Mouse (Mus musculus): ENCODE measurements around the gene Ttll5.

The Ttll5 gene

GRCm38 (mm10) chr12:85970803-85971202, 146.3 kb downstream of the Ttll5 start:
- peak; percentile 79 for DNase-seq

- peak; percentile 60 for DNase-seq
Measured at GRCm38 (mm10) chr12:85971655-85972054, 147.2 kb downstream of the Ttll5 start.

DNA sequence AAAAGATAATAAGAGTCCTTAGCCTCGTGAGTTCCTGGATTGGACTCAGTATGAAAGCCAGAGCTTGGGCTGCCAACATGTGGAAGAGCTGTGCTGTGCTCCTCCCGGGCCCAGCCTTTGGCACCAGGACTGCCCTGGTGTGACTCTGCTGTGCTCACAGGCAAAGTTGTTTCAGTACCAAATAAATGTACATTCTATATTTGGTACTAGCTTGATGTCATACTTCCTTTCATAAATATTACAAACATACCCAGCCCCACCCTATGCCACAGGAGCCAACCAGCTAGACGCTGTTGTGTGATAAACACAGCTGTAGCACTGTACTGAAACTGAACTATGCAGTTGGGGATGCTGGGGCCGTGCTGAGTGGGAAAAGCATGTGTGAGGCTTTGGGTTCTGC, 149.1 kb downstream of the Ttll5 start:
- no peak for DNase-seq

- DNase-seq = no peak
Measured at GRCm38 (mm10) chr12:85974030-85974429, 149.6 kb downstream of the Ttll5 start.

DNA sequence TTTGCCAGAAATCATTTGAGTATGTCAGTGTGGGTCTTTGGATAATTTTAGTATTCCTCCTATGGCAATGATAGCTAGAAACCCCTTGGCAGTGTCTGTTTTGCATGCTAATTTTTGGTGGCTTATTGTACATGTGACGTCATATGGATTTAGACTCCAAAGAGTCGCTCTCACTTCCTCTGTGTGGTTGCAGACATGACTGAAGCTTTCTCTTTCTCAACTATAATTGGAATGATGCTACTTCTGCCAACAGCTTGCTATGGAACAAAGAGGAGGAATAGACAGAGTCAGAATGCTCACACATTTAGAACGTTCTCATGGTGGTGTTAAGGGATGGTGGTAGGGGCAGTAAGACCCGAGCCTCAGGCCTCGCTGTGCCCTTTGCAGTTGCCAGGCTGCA, 155.5 kb downstream of the Ttll5 start:
- no peak for DNase-seq

DNA sequence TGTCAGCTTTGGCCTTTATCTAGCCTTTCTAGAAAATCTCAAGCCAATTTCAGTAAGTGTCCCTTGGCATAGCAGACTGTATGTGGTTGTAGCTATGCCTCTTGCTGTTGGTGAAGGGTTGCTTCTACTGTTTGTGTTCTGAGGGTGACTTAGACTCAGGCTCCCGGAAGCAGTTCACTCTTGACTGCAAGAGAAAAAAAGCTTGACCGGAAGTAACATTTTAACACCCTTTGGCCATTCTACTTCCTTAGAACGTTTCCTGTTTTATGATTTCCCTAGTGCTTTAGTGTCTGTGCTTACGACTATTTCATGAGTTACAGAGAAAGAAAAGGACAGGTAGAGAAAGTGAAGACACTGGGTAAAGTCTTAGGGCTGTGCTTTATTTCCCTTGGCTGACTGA, 161.1 kb downstream of the Ttll5 start:
- no peak for DNase-seq

DNA sequence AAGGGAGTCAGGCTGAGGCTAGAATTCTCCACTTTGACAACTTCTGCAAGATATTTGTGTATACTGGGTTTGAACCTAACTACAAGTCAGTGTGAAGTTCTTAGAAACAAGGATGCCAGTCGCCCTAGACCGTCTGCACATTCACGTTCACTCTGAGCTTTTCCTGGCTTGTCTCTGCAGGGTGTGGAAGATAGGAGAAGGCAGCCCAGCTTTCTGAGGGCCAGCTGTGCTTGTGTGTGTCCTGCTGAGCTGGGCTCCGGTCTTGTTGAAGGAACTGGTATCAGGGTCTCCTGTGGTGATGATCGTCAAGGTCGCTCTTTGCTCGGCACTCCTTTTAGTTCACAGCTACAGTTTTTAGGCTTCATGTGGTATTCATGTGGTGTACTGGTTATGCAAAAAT, 161.6 kb downstream of the Ttll5 start:
- DNase-seq = no peak

DNA sequence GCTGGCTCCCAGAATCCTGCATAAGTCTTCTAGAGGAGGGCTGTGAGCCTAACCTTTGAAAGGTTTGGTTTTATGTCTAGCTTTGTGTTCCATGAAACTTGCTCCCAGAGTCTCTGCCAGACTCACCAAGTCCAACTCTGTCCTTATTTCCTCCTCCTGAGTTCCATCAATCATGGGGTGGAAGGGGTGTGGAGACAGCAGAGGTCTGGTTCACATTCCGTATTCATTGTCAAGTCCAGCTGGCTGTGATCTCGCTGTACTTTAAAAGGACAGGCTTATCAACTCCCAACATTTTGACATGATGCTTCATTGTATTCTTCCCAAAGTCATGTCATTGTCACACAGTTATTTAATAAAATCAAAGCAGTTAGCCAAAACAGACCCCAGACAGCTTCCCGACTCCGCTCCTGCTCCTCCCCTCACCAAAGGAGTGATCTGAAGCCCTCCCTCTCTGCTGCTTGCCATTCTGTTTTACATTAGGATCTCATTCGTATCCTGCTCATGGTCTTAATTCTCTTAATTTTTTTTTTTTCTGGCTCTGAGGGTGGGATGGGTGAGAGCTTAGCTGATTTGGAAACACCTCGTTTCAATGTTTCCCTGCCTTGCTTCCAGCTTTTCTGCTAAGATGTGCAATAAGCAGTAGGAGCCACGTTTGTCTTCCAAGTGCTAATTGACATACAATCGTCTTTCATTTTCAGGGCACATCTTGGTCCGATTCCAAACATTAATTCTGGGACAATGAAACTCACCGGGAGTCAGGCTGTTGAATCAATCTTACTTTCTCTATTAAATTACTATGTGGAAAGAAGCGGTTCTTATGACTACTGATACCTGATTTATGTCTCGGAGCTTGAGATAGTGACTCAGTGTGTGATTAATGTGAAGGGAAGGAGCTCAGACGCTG, 162.3 kb downstream of the Ttll5 start:
- DNase-seq = no peak

DNA sequence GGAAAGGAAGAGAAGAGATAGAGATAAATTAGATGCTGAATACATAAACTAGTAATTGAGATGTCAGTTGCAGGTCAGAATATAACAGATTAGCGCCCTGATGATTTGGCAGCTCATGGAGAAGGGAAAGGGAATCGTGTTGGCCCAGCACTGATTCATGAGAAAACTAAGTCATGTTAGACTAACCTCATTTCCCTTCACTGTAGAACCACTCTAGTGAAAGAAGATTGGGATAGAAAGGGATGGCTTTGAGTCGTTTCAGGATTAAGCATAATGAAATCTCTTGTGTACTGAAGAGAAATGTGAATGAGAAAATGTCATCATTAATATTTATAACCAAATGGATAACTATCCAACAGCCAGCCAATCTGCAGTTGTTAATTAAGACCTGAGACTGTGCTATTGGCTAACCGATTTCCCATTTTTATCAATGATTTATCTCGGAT, 163.0 kb downstream of the Ttll5 start:
- no peak for DNase-seq

DNA sequence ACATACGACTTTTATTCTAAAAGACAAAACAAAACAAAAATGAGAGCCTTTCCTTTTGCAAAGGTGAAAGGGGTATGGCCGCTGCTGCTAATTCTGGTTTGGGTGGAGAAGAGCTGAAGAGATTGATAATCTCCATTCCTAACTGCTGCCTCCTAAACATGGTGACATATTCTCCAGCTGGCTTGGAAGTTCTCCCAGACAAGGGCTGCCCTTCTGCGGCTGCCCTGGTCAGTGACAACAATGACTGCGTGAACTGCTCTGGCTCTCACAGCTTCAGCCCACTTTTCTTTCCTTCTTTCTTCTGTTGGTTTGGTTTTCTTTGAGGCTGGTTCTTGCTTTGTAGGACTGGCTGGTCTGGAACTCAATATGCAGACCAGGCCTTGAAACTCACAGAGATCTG, 163.7 kb downstream of the Ttll5 start:
- no peak for DNase-seq

DNA sequence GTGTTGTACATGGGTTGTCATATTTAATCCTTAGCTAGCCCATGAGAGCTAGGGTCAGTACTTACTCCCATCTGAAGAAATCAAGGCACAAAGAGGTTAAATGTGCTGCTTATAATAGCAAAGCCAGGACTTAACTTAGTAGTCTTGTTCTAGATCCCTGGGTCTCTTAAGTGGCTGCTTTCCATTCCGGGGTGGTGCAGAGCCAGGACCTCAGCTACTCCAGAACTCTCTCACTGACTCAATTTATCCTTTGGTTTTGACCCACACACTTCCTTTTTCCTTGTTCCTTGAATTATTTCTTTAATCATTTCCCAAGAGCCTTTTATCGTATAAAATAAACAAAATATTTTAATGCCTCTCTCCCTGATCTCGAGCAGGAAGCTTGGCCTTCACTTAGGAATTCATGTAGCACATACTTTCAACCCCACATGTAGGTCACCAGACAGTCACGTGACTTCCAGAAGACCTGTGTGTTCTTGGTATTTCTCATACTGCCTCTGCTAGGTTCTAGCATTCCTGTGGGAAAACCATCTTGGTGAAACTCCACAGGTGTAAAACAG, 164.4 kb downstream of the Ttll5 start:
- DNase-seq = no peak

DNA sequence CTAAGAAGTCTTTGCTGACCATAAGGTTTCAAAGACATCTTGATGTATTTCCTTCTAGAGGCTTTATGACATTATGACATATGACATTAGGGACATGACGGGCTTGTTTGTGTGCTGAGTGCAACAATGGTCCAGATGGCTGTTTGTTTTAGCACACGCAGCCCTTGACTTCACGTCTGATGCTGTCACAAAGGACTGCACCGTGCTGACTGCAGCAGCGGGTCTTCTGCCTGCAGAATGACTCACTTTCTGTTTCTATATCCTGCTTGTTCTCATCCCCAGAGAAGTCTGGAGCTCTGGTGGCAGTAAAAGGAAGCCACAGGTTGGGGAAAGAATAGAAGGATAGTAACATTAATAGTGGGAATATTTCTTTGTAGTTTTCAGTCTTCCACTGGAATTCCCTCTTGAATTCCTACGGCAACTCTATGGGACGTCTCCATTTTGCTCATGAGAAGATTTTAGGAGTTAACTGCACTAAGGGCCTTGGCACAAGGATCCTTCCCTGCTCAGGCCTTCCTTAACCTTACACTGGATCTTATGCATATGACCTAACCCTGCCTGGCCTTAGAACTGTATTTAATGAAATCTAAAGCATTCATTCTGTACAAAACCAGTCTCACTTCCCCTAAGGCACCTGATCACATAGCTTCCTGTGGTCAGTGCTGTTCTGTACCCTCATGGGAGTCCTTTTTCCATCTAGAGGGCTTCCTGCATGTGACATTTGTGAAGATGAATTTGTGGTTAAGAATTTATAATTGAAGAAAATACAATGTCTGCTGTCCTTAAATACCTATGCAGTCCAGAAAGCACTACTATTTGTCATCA, 167.8 kb downstream of the Ttll5 start:
- no peak for DNase-seq

DNA sequence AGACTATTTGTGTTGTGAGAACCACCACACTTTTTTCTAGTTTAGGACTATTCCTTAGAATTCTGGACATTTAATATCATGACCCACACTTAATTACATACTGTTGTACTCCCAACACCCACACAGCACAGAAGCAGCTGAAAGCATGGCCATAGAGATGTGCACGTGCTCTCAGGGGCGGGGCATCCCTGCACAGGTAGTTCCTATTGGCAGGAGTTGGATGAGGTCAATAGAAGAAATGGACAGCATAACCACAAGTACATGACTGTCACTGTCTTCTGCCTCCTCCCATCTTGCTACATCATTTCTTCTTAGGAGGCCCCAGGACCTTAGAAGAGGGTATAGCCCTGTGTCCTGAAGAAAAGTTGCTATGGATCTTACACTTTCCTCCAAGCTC, 168.4 kb downstream of the Ttll5 start:
- no peak for DNase-seq

- DNase-seq = no peak
Measured at GRCm38 (mm10) chr12:85993790-85994360, 169.4 kb downstream of the Ttll5 start.

DNA sequence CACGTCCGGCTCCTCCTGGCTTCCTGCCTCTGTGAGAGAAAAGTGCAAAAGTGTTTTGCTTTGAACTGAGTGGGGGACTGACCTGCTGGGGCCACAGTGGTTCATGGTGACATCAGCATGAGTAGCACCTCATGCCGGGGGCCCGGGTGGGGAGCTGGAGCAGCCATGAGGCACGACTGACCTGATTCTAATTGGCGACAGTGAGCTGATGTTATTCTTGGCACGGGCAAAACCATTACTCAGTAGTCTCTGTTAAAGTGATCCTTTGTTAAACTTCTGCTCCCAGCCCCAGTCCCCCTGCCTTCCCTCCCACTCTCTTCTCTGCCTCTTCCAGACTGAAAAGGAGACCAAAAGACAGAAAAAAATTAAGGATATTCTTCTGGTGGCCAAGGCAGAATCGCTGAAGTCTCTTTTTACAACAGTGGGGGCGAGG, 176.2 kb downstream of the Ttll5 start:
- DNase-seq = peak; percentile 20

- DNase-seq = no peak
Measured at GRCm38 (mm10) chr12:86001120-86001655, 176.7 kb downstream of the Ttll5 start.

DNA sequence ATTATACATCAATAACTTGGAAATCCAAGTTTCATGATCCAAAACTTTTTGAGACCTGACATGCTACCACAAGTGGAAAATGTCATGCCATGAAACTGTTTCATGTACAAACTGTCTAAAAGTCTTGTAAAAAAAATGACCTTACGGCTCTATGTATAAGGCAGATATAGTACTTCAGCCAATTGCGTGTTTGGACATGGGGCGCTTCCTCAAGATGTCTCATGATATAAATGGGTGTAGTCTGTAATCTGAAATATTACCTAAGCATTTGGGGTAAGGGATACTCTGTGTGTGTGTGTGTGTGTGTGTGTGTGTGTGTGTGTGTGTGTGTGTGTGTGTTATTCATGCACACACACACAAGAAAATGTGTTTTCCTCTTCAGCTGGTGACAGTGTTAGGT, 180.2 kb downstream of the Ttll5 start:
- no peak for DNase-seq

DNA sequence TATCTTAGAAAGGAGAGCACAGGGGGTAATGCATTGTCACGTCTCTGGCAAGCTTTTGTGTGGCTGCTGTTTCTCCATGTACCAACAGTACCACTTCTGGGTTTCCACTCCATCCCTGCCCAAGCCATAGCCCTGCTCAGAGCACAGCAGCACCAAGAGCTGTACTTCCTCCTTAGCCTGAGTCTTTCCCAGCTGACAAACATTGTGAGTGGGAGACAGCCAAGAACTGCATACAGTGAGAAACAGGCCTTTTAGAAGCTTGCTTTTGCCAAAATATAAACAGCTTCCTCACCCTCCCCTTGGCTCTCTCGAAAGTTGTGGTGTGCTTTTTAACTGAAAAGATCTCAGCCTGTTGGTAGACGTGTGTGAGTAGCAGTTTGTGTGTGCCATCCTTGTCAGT, 182.9 kb downstream of the Ttll5 start:
- no peak for DNase-seq

DNA sequence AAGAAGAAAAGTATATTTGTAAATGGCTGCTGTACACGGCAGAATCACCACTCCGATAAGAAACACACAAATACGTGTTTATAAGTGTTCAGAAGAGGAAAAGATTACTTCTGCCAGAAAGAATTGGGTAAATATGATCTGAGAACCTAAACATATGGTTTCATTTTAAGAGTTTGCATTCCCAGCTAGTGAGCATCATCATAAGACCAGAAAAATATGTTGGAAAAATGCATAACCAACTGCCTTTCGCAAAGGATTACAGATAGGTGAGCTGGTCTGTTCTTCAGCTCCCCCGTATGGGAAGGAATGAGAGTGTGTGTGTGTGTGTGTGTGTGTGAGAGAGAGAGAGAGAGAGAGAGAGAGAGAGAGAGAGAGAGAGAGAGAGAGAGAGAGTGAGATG, 186.2 kb downstream of the Ttll5 start:
- no peak for DNase-seq

DNA sequence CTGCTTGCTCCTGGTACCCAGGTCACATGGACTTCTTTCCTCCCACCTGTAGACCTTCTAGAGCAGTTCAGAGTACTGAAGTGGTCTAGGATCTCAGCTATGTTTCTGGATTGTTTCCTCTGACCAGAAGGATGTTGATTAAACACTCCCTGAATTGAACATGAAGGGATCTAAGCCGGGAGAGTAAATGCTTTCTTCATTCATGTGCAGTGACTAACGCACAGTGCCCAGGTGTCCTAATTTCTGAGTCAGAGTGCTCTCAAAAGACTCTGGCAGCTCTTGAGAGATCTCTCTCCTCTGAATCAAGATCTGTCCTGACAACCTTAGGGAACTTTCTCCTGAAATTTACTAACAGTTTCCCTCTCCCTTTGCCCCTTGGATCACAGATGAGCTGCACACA, 187.7 kb downstream of the Ttll5 start:
- no peak for DNase-seq

DNA sequence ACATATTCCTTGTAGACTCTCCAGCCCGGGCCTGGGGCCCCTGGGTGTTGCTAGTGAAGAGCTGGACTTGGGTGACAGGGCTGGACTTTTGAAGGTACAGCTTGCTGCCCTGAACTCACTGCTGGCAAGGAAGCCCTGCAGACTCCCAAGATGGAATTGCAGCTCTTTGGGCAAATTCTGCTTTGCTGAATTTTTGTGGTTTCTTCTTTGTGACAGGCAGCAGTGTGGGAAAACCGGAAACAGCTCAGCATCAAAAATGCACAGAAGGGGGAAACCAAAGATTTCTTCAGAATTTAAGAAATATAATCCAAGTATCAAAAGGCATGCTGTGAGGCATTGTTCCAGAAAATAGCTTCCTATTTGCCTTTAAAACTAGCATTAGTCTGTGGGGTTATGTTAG, 189.7 kb downstream of the Ttll5 start:
- no peak for DNase-seq

DNA sequence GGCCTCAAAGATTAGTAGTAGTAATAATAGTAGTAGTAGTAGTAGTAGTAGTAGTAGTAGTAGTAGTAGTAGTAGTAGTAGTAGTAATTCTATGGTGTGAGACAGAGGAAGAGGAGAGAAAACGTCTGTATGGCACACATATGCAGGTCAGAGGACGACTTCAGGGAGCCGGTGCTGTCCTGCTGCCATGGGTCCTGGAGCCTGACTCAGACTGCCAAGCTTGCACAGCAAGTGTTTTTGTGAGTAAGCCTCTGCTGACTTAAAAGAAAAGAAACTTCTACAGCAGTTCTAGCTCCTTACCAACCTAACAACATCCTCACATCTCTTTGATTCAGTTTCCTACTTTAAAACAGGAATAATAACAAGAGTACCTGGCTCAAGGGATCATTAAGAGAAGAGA, 190.2 kb downstream of the Ttll5 start:
- no peak for DNase-seq

DNA sequence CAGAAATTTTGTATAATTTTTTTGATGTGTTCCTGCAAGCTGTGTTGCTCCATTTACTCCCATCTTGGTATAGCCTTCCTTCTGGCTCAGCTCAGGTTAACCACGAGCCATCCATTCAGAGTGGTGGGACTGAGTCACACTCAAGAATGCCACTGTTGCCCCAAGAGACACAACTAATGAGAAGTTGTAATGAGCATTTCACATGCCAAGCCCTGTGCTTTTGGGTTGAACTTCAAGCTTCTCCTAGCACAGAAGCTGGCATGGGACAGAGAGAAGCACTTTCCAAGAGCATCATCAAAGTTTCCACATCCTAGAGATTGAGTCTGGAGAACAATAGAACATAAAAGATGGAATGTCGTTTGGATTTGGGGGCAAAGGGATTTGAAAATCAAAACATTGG, 190.7 kb downstream of the Ttll5 start:
- no peak for DNase-seq
